Mouse (Mus musculus): ENCODE measurements at regions not wholly inside any gene's neighbourhood (a gene's known extent, or its start where the extent isn't known, plus 50 kb on each side); places are given as distances from the start of the nearest gene placed in this dataset.

- no peak for DNase-seq
Observed at GRCm38 (mm10) chr11:105538421-105539210, 51.2 kb upstream of the Tanc2 start.

GRCm38 (mm10) chr11:105532616-105533015 is 57.2 kb upstream of the Tanc2 start:
- no peak for DNase-seq

GRCm38 (mm10) chr11:105530711-105531157 is 59.1 kb upstream of the Tanc2 start:
- peak; percentile 64 for DNase-seq

- DNase-seq, result no peak
Observed at GRCm38 (mm10) chr11:105526066-105526465, 63.7 kb upstream of the Tanc2 start.

GRCm38 (mm10) chr11:105525608-105526007 is 64.2 kb upstream of the Tanc2 start:
- peak; percentile 61 for DNase-seq

- DNase-seq, result no peak
Observed at GRCm38 (mm10) chr11:105524400-105524799, 65.4 kb upstream of the Tanc2 start.

- no peak for DNase-seq
Observed at GRCm38 (mm10) chr11:105523765-105524164, 66.0 kb upstream of the Tanc2 start.

- DNase-seq, result no peak
Observed at GRCm38 (mm10) chr11:105520398-105520797, 63.9 kb upstream of the March10 start.

- DNase-seq, result no peak
Observed at GRCm38 (mm10) chr11:105513275-105513674, 56.7 kb upstream of the March10 start.

- no peak for DNase-seq
Observed at GRCm38 (mm10) chr11:105510626-105511025, 54.1 kb upstream of the March10 start.

GRCm38 (mm10) chr11:105510056-105510455 is 53.5 kb upstream of the March10 start:
- DNase-seq, result no peak

GRCm38 (mm10) chr11:105508660-105509038 is 52.1 kb upstream of the March10 start:
- no peak for DNase-seq

GRCm38 (mm10) chr11:105507972-105508659 is 51.6 kb upstream of the March10 start:
- DNase-seq, result no peak

- no peak for DNase-seq
Observed at GRCm38 (mm10) chr11:105507332-105507971, 50.9 kb upstream of the March10 start.

Data from adrenal gland, postnatal 10 days (tissue).